Mouse (Mus musculus) liver, embryonic 14.5 days (tissue): Measurements from ENCODE around the gene Thap4. TPM values are rescaled to one million over a fixed set of nuclear protein-coding genes. Genes with fewer than 3 reads are reported as not detected.
"Not testable (repeated sequence)": the region's sequence is repeated elsewhere in the genome, so short reads cannot be mapped to it uniquely, and the experiment has no call there.

Source experiments
- ATAC-seq: fragments of 200-750 bp; cut with Nextera tagmentation; 2 replicates; pipeline ENCODE4 v1.8.0; 2017; ENCODE audit warnings: moderate number of reproducible peaks, mild to moderate bottlenecking, moderate library complexity; ENCODE audit not compliant: insufficient read depth
- DNase-seq, 3 experiments: peaks; one replicate each; pipeline ENCODE4 v3.0.0-alpha.2; 2012 to 2013; ENCODE audit warnings: low read depth in 3 of 3, low spot score in 3 of 3
- H3K27ac ChIP-seq: fragments of 300-500 bp; sonication (generic); 2 replicates; pipeline ENCODE4 v1.5.1; 2014; ENCODE audit warnings: moderate library complexity, mild to moderate bottlenecking, control low read depth, inconsistent platforms
- H3K27me3 ChIP-seq: fragments of 300-500 bp; sonication (generic); 2 replicates; pipeline ENCODE4 v1.6.1; 2014; ENCODE audit warnings: mild to moderate bottlenecking, low read length, moderate library complexity; ENCODE audit not compliant: control insufficient read depth, insufficient read depth
- H3K36me3 ChIP-seq: fragments of 300-500 bp; sonication (generic); replicated peaks from 2 replicates; pipeline ENCODE4 v1.6.1; 2014; ENCODE audit warnings: low read depth; ENCODE audit not compliant: control insufficient read depth, insufficient read depth
- H3K4me1 ChIP-seq, 2 experiments: fragments of 200-500 bp in 1 of 2; fragments of 300-500 bp in 1 of 2; sonication (generic) in 1 of 2; replicated peaks; 2 replicates each; pipeline ENCODE4 v1.6.1; 2012 to 2014; ENCODE audit warnings: antibody characterized with exemption in 1 of 2, inconsistent platforms in 1 of 2, low read length in 1 of 2; ENCODE audit not compliant: control insufficient read depth in 2 of 2, insufficient read depth in 2 of 2
- H3K4me2 ChIP-seq: fragments of 300-500 bp; sonication (generic); 2 replicates; pipeline ENCODE4 v1.6.1; 2014; ENCODE audit warnings: low read depth, mild to moderate bottlenecking, control low read depth, moderate library complexity
- H3K4me3 ChIP-seq, 2 experiments: fragments of 200-500 bp in 1 of 2; fragments of 300-500 bp in 1 of 2; sonication (generic) in 1 of 2; 2 replicates each; pipeline ENCODE4 v1.5.1; 2012 to 2014; ENCODE audit warnings: low read depth in 2 of 2, low read length in 2 of 2, mild to moderate bottlenecking in 2 of 2, control low read depth in 1 of 2, inconsistent platforms in 1 of 2, moderate library complexity in 1 of 2; ENCODE audit not compliant: insufficient read depth in 1 of 2
- H3K9ac ChIP-seq: fragments of 300-500 bp; sonication (generic); replicated peaks from 2 replicates; pipeline ENCODE4 v1.6.1; 2014; ENCODE audit warnings: mild to moderate bottlenecking, control low read depth, moderate library complexity
- H3K9me3 ChIP-seq: fragments of 300-500 bp; sonication (generic); 2 replicates; pipeline ENCODE4 v1.6.1; 2016; ENCODE audit warnings: low read length, mixed read lengths; ENCODE audit not compliant: control insufficient read depth
- CTCF ChIP-seq: IDR thresholded peaks from 2 replicates; pipeline ENCODE4 v1.5.1; 2016; ENCODE audit warnings: antibody characterized with exemption, low read depth, control low read depth
- EP300 ChIP-seq: IDR thresholded peaks from 2 replicates; pipeline ENCODE4 v1.6.1; 2016; ENCODE audit warnings: antibody characterized with exemption, low read depth
- WGBS: fragments of 180-500 bp; shearing (Covaris S2); extraction: QIAGEN DNeasy Blood & Tissue Kit; methylation state at CpG from one replicate; pipeline ENCODE4 v1.1.7; 2014; ENCODE audit not compliant: insufficient replicate concordance; 5-methylcytosine and 5-hydroxymethylcytosine counted together
- polyA plus RNA-seq, 2 experiments: library from polyadenylated mRNA; depleted of rRNA in 1 of 2; stranded (reverse) in 1 of 2; unstranded in 1 of 2; fragments of >200 nt; fragmentation: Nextera tagmentation in 1 of 2; extraction: Ambion mirVana in 1 of 2; gene quantifications; 2 replicates each; pipeline versions ENCODE4 v1.2.1 to v1.2.3; 2012 to 2014

Thap4 gene
- polyA plus RNA-seq, 2 experiments = 10.5 to 11.7 TPM

DNA sequence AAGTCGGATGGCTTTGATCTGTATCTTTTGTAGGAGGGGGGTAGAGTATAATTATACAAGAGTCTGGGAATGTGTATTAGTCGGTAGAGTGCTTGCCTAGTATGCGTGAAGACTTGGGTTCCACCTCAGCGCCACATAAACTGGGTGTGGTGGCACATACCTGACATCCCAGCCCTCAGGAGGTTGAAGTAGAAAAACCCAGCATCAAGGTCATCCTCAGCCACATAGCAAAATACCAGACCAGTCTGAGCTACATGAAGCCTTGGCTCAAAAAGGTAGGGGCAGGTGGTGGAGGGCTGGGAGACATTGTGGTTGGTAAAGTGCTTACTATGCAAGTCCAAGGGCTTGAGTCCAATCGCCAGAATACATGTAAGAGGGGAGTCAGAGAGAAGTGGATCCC is 82.0 kb downstream of the Thap4 start:
- WGBS = 81% methylated on average over 5 of the region's 5 CpGs
- Histone ChIP-seq H3K9me3 (no peaks in the 10 kb centered on the region), H3K36me3 (no peaks in the 10 kb centered on the region)

GRCm38 (mm10) chr1:93669941-93670340 is 84.7 kb downstream of the Thap4 start:
- no peak overlapping the region for H3K4me2 ChIP-seq
- H3K9ac ChIP-seq = no peak overlapping the region
- no peaks in the 10 kb centered on the region for H3K27me3 ChIP-seq
- H3K36me3 ChIP-seq = no peaks in the 10 kb centered on the region
- DNase-seq (no peak), ATAC-seq (no peak)
- no peaks in the 10 kb centered on the region for H3K9me3 ChIP-seq
- peaks cover 7 to 27% of the 10 kb centered on the region in 2 experiments for H3K4me1 ChIP-seq
- no peak for TF ChIP-seq CTCF
- TF ChIP-seq EP300 = no peak
- H3K4me3 ChIP-seq = no peak overlapping the region
- no peak overlapping the region for H3K27ac ChIP-seq

More for the DNA sequence above, 82.0 kb downstream of the Thap4 start:
- no peak for TF ChIP-seq CTCF
- ATAC-seq (no peak), DNase-seq (no peak)
- H3K27ac ChIP-seq = no peak overlapping the region
- no peak overlapping the region for H3K4me3 ChIP-seq
- H3K4me1 ChIP-seq = peaks cover 6 to 16% of the 10 kb centered on the region in 2 experiments
- no peak overlapping the region for H3K9ac ChIP-seq
- no peak overlapping the region for H3K4me2 ChIP-seq
- H3K27me3 ChIP-seq = no peaks in the 10 kb centered on the region

DNA sequence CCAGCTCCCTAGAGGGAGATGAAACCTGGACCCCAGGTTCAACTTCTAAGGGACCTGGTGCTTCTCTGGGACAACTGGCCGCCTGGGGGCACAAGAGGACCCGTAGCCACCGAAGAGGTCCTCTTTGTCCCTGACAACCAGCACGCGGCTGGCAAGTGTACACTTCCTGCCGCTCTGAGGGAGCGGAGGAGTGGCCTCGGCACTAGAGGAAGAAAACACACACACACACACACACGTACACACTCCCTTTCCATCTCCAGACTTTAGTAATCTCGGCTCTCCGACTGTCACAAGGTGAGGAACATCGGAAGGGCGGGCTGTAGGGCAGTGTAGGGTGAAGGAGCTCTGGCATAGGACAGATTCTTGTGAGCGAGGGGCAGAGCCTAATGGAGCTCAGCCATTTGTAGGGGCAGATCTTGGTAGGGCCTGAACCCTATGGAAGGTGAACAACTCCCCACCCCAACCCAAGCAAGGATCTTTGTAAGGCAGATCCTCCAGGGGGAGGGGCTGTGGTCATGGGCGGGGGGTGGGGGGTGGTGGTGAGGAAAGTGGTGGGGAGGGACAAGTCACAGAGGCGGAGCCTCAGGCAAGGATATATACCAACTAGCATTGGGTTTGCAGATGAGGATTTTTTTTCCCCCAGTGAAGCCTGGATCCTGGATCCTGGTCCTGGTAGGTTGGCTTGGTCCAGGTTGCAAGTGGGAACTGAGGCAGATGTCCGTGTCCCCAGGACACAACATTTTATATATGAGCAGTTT is 85.7 kb downstream of the Thap4 start:
- DNase-seq (peak; percentile 42 to 51 (median 45)), ATAC-seq (peak; percentile 77)
- TF ChIP-seq EP300 (no peak), CTCF (peak; percentile 80)
- Histone ChIP-seq H3K4me3 (peak overlapping the region; percentile 31 to 64), H3K27me3 (no peaks in the 10 kb centered on the region), H3K9ac (no peak overlapping the region; the same call in 1 of the 2 replicates), H3K4me2 (peak overlapping the region; percentile 65), H3K4me1 (peaks cover 7 to 27% of the 10 kb centered on the region in 2 experiments), H3K9me3 (no peaks in the 10 kb centered on the region), H3K36me3 (no peaks in the 10 kb centered on the region), H3K27ac (no peak overlapping the region)
- 7% methylated on average over 17 of the region's 17 CpGs for WGBS

DNA sequence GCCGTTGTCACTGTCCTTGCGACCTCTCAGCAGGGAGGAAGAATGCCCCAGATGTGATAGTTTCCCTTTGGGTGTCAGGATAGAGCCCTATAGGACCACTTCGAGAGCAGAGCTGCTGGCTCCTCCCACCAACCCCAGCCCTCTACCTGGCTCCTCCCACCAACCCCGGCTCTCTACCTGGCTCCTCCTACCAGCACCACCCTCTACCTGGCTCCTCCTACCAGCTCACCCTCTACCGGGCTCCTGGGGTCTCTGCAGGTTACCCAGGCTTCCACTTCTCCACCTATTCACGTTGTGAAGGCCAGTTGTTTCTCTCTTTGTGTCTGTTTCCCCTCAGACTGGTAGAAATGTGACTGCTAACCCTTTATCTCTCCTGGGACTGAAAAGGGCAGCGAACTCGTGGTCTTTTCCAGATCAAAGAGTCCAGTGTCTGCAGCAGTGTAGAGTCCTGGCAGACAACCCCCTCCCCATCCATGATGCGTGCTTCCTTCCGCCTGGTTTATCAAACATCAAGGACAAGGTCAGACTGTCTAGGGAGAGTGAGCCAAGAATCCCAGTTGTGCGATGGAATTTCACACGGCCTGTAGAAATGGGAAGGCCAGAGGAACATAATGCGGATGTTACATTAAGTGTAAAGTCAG is 86.8 kb downstream of the Thap4 start:
- WGBS = 25% methylated on average over 13 of the region's 13 CpGs
- ATAC-seq = peak; percentile 55
- peaks cover 7 to 27% of the 10 kb centered on the region in 2 experiments for H3K4me1 ChIP-seq
- H3K9me3 ChIP-seq = no peaks in the 10 kb centered on the region
- H3K4me3 ChIP-seq = no peak overlapping the region
- H3K27me3 ChIP-seq = no peaks in the 10 kb centered on the region
- TF ChIP-seq EP300 (no peak), CTCF (peak; percentile 15; the same call in 1 of the 2 replicates)
- peak in 1 of 3 experiments; percentile 37 for DNase-seq
- H3K9ac ChIP-seq = no peak overlapping the region
- H3K36me3 ChIP-seq = no peaks in the 10 kb centered on the region
- H3K4me2 ChIP-seq = peak overlapping the region; percentile 65
- H3K27ac ChIP-seq = no peak overlapping the region

DNA sequence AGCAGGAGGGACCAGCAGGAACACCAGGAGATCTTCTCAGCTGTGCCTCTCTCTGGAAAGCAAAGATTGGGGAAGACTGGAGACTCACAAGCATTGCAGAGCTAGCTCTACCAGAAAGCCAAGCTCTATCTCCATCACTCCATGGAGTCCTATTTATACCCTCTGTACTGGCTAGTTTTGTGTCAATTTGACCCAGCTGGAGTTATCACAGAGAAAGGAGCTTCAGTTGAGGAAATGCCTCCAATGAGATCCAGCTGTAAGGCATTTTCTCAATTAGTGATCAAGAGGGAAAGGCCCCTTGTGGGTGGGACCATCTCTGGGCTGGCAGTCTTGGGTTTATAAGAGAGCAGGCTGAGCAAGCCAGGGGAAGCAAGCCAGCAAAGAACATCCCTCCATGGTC is 96.1 kb downstream of the Thap4 start, which contains the start of gene Stk25:
Gene Stk25 (minus strand): TSS at position 101 of the 400 bp plus-strand sequence.
- not testable (repeated sequence) for H3K9me3 ChIP-seq, H3K36me3 ChIP-seq, ATAC-seq, H3K27ac ChIP-seq, H3K27me3 ChIP-seq, H3K4me2 ChIP-seq, H3K4me1 ChIP-seq, H3K4me3 ChIP-seq, H3K9ac ChIP-seq, DNase-seq
